Mouse (Mus musculus) erythroblast, embryonic 14.5 days (primary cell): ENCODE results near the gene Gopc.

Experiments used
- GATA1 ChIP-seq: IDR thresholded peaks from 2 replicates; pipeline ENCODE4 v1.6.1; 2012; ENCODE audit warnings: low read length, inconsistent platforms, mixed read lengths
- TAL1 ChIP-seq: IDR thresholded peaks from 3 replicates; pipeline ENCODE4 v1.6.1; 2012; ENCODE audit warnings: low read length, inconsistent platforms, mixed read lengths

DNA sequence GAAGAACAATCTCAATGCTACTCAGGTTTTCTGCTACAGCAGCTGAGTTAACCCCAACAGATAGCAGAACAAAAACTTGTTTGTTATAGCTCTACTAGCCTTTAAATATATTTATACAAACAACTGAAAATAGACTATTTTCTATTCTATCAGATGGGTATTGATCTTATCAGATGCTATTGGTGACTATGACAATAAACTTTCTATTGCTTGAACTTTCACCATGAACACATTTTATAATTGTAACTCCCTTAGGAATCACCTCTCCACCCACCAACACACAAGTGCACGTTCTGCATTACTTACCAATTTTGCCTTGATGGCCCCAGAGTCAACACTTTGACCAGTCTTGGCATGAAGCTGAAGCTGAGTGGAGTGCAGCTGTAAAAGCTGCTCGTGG is 23.5 kb downstream of the Gopc start, which contains the start of gene Gm26741:
- TF ChIP-seq TAL1, result no peak
- TF ChIP-seq GATA1, result no peak
